ENCODE assay signal across 9 mouse cellular contexts in genomic region chr3:70160043-70160442, GRCm38 (mm10).
"Had no signal": no experiment of that assay in that cellular context is flagged by ENCODE, and none has a peak within 500 bp of the region (broad histone marks: within the 10 kb centered on the region; RNA-seq: fewer than 3 reads in every experiment).

No protein-coding gene starts in this region.

- DNase-seq: kidney, adult 18-20 months; kidney, postnatal 10 days; kidney, postnatal 4 days; left cerebral cortex, postnatal 4 days; lung, adult 18-20 months; thymus, postnatal 4 days had no signal

- H3K4me3 ChIP-seq: limb, embryonic 13.5 days had no signal

- H3K4me2 ChIP-seq: limb, embryonic 13.5 days had no signal

- H3K9ac ChIP-seq: limb, embryonic 13.5 days; liver, embryonic 14.5 days had no signal

- H3K9me3 ChIP-seq: limb, embryonic 13.5 days had no signal

- H3K4me1 ChIP-seq: limb, embryonic 13.5 days had no signal

- H3K36me3 ChIP-seq: limb, embryonic 13.5 days had no signal

- H3K27ac ChIP-seq: limb, embryonic 13.5 days; liver, embryonic 14.5 days; stomach, postnatal 0 days had no signal
